Mouse (Mus musculus) kidney, adult 11 months (tissue): ENCODE measurements around the gene Rnf128.

Source experiments
- DNase-seq: peaks from one replicate; pipeline ENCODE4 v3.0.0; 2022

Gene Rnf128

GRCm38 (mm10) chrX:139634758-139635157, 71.6 kb downstream of the Rnf128 start:
- no peak for DNase-seq

- no peak for DNase-seq
These were observed 76.6 kb downstream of the Rnf128 start for GRCm38 (mm10) chrX:139639744-139640143.

- DNase-seq = no peak
These were observed 77.3 kb downstream of the Rnf128 start for GRCm38 (mm10) chrX:139640418-139640817.

- DNase-seq = peak; percentile 12
These were observed 89.1 kb downstream of the Rnf128 start for GRCm38 (mm10) chrX:139652226-139652625.

- DNase-seq = no peak
These were observed 90.2 kb downstream of the Rnf128 start for GRCm38 (mm10) chrX:139653292-139653691.

- DNase-seq = no peak
These were observed 91.4 kb downstream of the Rnf128 start for GRCm38 (mm10) chrX:139654350-139655063.

GRCm38 (mm10) chrX:139662111-139662510, 99.0 kb downstream of the Rnf128 start:
- no peak for DNase-seq

- DNase-seq = no peak
These were observed 102.7 kb downstream of the Rnf128 start for GRCm38 (mm10) chrX:139665829-139666228.

GRCm38 (mm10) chrX:139684410-139684774, 121.3 kb downstream of the Rnf128 start:
- DNase-seq = no peak

GRCm38 (mm10) chrX:139684775-139685695, 121.9 kb downstream of the Rnf128 start, which contains the start of gene Tbc1d8b:
Gene Tbc1d8b, plus strand, starts transcription at chrX:139684996.
- DNase-seq = peak; percentile 89

- DNase-seq = no peak
These were observed 151.3 kb downstream of the Rnf128 start, which contains the start of gene Gm15013 for GRCm38 (mm10) chrX:139714381-139714780. Gene Gm15013, minus strand, starts transcription at chrX:139714481.

GRCm38 (mm10) chrX:139722350-139722749, 159.2 kb downstream of the Rnf128 start:
- no peak for DNase-seq
